Mouse (Mus musculus): ENCODE results near the gene E030018B13Rik.

DNA sequence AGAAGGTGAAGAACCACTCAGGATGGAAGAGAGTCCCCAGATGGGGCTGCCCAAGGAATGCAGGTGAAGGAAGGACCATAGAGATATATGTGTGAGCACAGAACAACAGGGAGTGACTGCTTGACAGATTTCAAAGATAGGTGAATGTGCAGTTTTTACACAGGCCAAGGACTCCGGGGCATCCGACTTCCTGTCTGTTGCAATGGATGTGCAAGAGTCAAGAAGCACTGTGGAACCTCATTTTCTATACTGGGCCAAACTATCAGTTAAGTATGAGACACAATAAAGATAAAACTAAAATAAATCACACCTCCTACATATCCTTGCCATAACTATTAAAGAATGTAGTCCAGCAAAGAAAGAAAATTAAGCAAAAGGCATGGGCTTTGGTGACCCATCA lies 40.0 kb upstream of the E030018B13Rik start:
- TF ChIP-seq TAL1 (IDR thresholded peaks at IDR 0.05; ENCODE audit: low read length), result no peak
- no peak for TF ChIP-seq GATA1 (IDR thresholded peaks at IDR 0.05; ENCODE audit: low read length)

Measured in erythroblast, embryonic 14.5 days (primary cell).